Mouse (Mus musculus) intestine, postnatal 0 days (tissue): ENCODE data around the gene 2810004N23Rik. TPM values are rescaled to one million over a fixed set of nuclear protein-coding genes. Genes with fewer than 3 reads are reported as not detected.

Experiments used
- ATAC-seq: fragments of 200-750 bp; cut with Nextera tagmentation; 2 replicates; pipeline ENCODE4 v1.8.0; 2017; ENCODE audit warnings: mild to moderate bottlenecking, moderate TSS enrichment, moderate library complexity
- H3K27ac ChIP-seq: fragments of 300-500 bp; sonication (generic); 2 replicates; pipeline ENCODE4 v1.5.1; 2014; ENCODE audit warnings: mild to moderate bottlenecking, low read depth, low read length, moderate library complexity
- H3K27me3 ChIP-seq: fragments of 300-500 bp; sonication (generic); replicated peaks from 2 replicates; pipeline ENCODE4 v1.6.1; 2014; ENCODE audit warnings: low read length, mixed read lengths; ENCODE audit not compliant: control insufficient read depth, insufficient read depth
- H3K36me3 ChIP-seq: fragments of 300-500 bp; sonication (generic); 2 replicates; pipeline ENCODE4 v1.6.1; 2014; ENCODE audit warnings: mild to moderate bottlenecking, moderate library complexity; ENCODE audit not compliant: control insufficient read depth, insufficient read depth
- H3K4me1 ChIP-seq: fragments of 300-500 bp; sonication (generic); replicated peaks from 2 replicates; pipeline ENCODE4 v1.6.1; 2014; ENCODE audit warnings: antibody characterized with exemption, low read length, mixed read lengths; ENCODE audit not compliant: control insufficient read depth, insufficient read depth
- H3K4me2 ChIP-seq: fragments of 300-500 bp; sonication (generic); replicated peaks from 2 replicates; pipeline ENCODE4 v1.6.1; 2014; ENCODE audit warnings: low read depth, mild to moderate bottlenecking, moderate library complexity
- H3K4me3 ChIP-seq: fragments of 300-500 bp; sonication (generic); 2 replicates; pipeline ENCODE4 v1.5.1; 2014; ENCODE audit warnings: low read depth, low read length
- H3K9ac ChIP-seq: fragments of 300-500 bp; sonication (generic); 2 replicates; pipeline ENCODE4 v1.6.1; 2014; ENCODE audit warnings: mild to moderate bottlenecking, low read depth, low read length
- H3K9me3 ChIP-seq: fragments of 300-500 bp; sonication (generic); 2 replicates; pipeline ENCODE4 v1.6.1; 2016; ENCODE audit warnings: mixed run types; ENCODE audit not compliant: control insufficient read depth
- CTCF ChIP-seq: sonication (generic); IDR thresholded peaks from 2 replicates; pipeline ENCODE4 v1.5.1; 2016; ENCODE audit warnings: low read depth, mild to moderate bottlenecking, control low read depth, antibody characterized with exemption, moderate library complexity
- WGBS: fragments of 180-500 bp; shearing (Covaris S2); extraction: QIAGEN DNeasy Blood & Tissue Kit; methylation state at CpG from one replicate; pipeline ENCODE4 v1.1.7; 2014; 5-methylcytosine and 5-hydroxymethylcytosine counted together
- polyA plus RNA-seq: library from polyadenylated mRNA; unstranded; fragments of >200 nt; fragmentation: Nextera tagmentation; extraction: Ambion mirVana; gene quantifications from 2 replicates; pipeline ENCODE4 v1.2.1, GENCODE M21; 2015

2810004N23Rik gene
- polyA plus RNA-seq, 1 experiment from 2014 or later, result 17.7 TPM

DNA sequence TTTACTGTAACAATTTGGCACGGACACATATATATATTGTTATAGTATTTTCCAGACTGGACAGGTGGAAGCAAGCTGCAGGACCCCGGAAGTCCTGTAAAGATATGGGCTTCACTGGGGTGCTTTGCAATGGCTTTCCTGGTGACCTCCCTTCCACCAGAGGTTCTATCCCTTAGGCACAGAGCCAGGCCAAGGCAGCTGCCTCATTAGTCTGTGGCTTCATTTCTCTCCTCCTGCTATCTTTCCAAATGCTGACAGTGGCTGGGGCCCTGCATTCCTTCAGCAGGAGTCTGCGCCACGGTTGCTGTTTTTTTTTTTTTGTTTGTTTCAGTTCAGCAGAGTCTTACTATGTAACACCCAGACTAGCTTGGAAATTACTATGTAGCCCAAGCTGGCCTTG, 71.2 kb downstream of the 2810004N23Rik start:
- ATAC-seq, result no peak
- H3K4me3 ChIP-seq, result peak overlapping the region; percentile 48
- H3K27me3 ChIP-seq, result peaks cover 51% of the 10 kb centered on the region
- no peak overlapping the region for H3K27ac ChIP-seq
- no peak overlapping the region for H3K9ac ChIP-seq
- H3K4me1 ChIP-seq, result peaks cover 9% of the 10 kb centered on the region; the same call in 1 of the 2 replicates
- peak overlapping the region; percentile 91 for H3K4me2 ChIP-seq
- H3K9me3 ChIP-seq, result no peaks in the 10 kb centered on the region
- H3K36me3 ChIP-seq, result no peaks in the 10 kb centered on the region
- no peak for TF ChIP-seq CTCF
- WGBS, result 39% methylated on average over 4 of the region's 4 CpGs

DNA sequence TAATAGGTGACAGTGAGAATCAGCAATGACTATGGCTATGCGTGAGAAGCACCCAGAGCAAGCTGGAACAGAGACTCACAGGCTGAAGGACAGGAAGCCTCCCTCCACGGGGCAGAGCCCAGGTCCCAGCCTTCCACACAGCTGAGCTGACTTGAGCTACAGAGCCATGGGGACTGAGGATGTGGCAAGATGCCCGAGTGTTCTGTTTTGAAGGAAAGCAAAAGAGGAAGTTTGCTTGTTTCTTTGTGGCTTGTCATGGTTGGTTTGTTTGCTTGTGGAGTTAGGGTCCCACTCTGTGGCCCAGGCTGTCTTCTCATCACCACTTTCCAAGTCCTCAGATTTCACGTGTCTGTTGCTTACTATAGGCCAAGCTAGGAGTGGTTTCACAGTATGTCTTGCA, 72.2 kb downstream of the 2810004N23Rik start:
- no peak for ATAC-seq
- Histone ChIP-seq H3K4me3 (no peak overlapping the region), H3K27me3 (peaks cover 47% of the 10 kb centered on the region), H3K27ac (no peak overlapping the region), H3K4me2 (no peak overlapping the region), H3K9ac (no peak overlapping the region), H3K4me1 (peaks cover 9% of the 10 kb centered on the region; the same call in 1 of the 2 replicates), H3K9me3 (no peaks in the 10 kb centered on the region), H3K36me3 (no peaks in the 10 kb centered on the region)
- 71% methylated on average over 4 of the region's 4 CpGs for WGBS
- no peak for TF ChIP-seq CTCF

Other genes with a start within 250 kb of the 2810004N23Rik start
- gene 2310022B05Rik, start 199.8 kb downstream of the 2810004N23Rik start, polyA plus RNA-seq, result 22.1 and 22.6 TPM in 2 replicates
- 19.0 and 20.2 TPM in 2 replicates for gene Ttc13, start 141.1 kb downstream of the 2810004N23Rik start, polyA plus RNA-seq
- 13.3 and 14.8 TPM in 2 replicates for gene Arv1, start 141.0 kb downstream of the 2810004N23Rik start, polyA plus RNA-seq
- 1.9 and 2.3 TPM in 2 replicates for gene Fam89a, start 111.3 kb downstream of the 2810004N23Rik start, polyA plus RNA-seq
- 0.23 and 0.29 TPM in 2 replicates for gene Trim67, start 70.0 kb downstream of the 2810004N23Rik start, polyA plus RNA-seq
- gene Gnpat, start 87 bp downstream of the 2810004N23Rik start, polyA plus RNA-seq, result 31.0 and 31.9 TPM in 2 replicates
- gene Exoc8, start 34.6 kb upstream of the 2810004N23Rik start, polyA plus RNA-seq, result 4.7 and 5.4 TPM in 2 replicates
- 4.5 and 4.7 TPM in 2 replicates for gene Sprtn, start 34.8 kb upstream of the 2810004N23Rik start, polyA plus RNA-seq
- gene Egln1, start 86.2 kb upstream of the 2810004N23Rik start, polyA plus RNA-seq, result 8.2 and 8.5 TPM in 2 replicates
- gene Tsnax, start 149.9 kb upstream of the 2810004N23Rik start, polyA plus RNA-seq, result 47.4 and 48.3 TPM in 2 replicates
- gene Disc1, start 191.1 kb upstream of the 2810004N23Rik start, polyA plus RNA-seq, result 0.39 and 0.40 TPM in 2 replicates